Mouse (Mus musculus) urinary bladder, postnatal 4 days (tissue): ENCODE results near the gene Pacsin1.

ENCODE experiments used
- DNase-seq, 2 experiments: peaks; one replicate each; pipeline ENCODE4 v3.0.0; 2021 to 2022; ENCODE audit warnings: low spot score in 2 of 2

The Pacsin1 gene

GRCm38 (mm10) chr17:27725011-27725410, 69.7 kb downstream of the Pacsin1 start:
- DNase-seq: no peak

DNA sequence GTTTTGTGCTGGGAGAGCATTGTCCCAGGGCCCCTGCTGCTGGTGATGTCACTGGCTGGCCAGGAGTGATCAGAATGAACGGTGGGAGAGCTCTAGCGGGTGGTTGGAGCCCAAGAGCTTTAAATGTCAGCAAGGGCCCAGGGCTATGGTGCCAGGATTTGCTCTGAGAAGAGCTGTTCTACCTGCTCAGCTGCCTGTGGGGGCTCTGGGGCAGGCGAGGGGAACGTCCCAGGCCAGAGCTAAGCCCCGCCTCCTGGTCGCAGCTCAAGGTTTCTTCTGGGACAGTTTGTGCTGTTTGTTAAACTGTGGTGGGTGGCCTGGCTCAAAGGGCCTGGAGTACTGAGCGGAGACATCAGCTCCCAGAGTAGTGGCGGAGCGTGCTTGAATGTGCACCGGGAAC, 70.1 kb downstream of the Pacsin1 start:
- DNase-seq: no peak

GRCm38 (mm10) chr17:27726527-27726926, 71.2 kb downstream of the Pacsin1 start:
- DNase-seq: no peak

GRCm38 (mm10) chr17:27728770-27729169, 73.5 kb downstream of the Pacsin1 start, which contains the start of gene Spdef:
Gene Spdef, minus strand, starts transcription at chr17:27728955.
- DNase-seq: no peak

GRCm38 (mm10) chr17:27732152-27732551, 76.8 kb downstream of the Pacsin1 start:
- no peak for DNase-seq

GRCm38 (mm10) chr17:27732694-27733093, 77.4 kb downstream of the Pacsin1 start:
- DNase-seq: no peak

DNA sequence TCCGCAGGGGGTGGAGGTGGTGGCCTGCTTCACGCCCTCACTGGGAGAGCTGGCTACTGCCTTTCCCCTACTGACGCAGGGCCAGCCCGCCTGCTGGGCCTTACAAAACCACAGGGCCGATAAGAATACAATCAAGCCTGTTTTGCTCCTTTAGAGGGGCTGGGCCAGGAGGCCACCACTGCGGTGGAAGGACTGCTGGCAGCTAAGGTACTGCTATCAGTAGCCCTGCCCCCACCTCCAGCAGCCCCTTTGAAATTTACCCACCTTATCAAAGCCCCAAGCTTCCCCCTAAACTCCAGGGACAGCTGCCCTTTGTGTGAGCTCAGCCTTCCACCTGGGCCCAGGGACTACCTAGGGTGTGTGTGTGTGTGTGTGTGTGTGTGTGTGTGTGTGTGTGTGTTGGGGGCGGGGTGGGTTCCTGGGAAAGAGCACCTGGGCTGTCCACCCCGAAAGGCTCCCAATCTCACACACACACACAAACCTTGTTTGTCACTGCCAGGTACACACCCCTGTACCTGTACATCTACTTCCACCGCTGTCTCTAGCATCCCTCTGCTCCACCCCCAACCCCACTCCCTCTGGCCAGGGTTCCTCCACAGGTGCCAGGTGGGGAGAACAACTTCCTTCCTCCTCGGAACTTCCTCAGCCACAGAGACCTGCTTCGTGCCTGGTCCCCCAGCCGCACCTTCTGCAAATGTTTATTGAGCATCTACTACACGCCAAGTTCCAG, 79.2 kb downstream of the Pacsin1 start:
- DNase-seq: no peak

- DNase-seq: no peak
Observed at GRCm38 (mm10) chr17:27740961-27741360, 85.7 kb downstream of the Pacsin1 start.

DNA sequence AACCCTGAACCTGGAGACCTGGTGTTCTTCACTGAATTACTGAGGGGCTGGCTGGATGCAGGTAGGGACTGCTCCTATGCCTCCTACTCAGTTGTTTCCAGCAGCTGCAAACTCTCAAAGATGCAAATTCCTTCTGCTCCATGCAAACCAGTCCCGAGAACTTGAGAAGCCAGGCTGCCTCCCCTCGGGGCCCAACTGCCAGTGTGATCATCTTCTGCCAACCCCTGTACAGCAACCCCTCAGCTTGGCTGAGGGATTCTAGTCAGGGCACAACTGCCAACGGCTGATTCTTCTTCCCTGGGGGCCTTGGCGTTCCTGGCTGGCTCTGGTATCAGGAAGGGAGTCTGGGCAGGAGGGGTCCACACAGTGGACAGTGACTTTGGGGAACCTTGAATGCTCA, 91.1 kb downstream of the Pacsin1 start:
- DNase-seq: no peak

DNA sequence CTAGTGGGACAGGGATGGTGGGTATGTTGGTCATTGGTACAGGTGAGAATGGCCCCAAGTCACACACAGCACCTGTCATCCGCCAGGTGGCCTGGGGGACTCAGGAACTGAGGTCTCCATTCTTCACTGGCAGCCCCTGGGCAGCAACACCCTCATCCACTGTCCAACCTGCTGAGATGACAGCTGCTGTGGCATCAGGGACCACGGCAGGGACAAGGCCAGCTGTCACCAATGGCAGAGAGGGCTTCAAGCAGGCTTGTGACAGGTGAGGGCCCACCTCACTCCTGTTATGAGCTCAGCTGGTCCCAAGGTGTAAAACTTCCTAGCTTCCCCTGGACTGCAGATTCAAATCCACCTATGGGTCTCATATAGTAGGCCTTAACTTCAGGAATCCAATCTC, 92.8 kb downstream of the Pacsin1 start:
- no peak for DNase-seq

GRCm38 (mm10) chr17:27750451-27750942, 95.2 kb downstream of the Pacsin1 start:
- DNase-seq: no peak

GRCm38 (mm10) chr17:27751314-27752202, 96.2 kb downstream of the Pacsin1 start:
- DNase-seq: no peak

GRCm38 (mm10) chr17:27760169-27760568, 104.9 kb downstream of the Pacsin1 start:
- no peak for DNase-seq
